Mouse (Mus musculus): Measurements from ENCODE around the gene Sec61b.

The Sec61b gene

DNA sequence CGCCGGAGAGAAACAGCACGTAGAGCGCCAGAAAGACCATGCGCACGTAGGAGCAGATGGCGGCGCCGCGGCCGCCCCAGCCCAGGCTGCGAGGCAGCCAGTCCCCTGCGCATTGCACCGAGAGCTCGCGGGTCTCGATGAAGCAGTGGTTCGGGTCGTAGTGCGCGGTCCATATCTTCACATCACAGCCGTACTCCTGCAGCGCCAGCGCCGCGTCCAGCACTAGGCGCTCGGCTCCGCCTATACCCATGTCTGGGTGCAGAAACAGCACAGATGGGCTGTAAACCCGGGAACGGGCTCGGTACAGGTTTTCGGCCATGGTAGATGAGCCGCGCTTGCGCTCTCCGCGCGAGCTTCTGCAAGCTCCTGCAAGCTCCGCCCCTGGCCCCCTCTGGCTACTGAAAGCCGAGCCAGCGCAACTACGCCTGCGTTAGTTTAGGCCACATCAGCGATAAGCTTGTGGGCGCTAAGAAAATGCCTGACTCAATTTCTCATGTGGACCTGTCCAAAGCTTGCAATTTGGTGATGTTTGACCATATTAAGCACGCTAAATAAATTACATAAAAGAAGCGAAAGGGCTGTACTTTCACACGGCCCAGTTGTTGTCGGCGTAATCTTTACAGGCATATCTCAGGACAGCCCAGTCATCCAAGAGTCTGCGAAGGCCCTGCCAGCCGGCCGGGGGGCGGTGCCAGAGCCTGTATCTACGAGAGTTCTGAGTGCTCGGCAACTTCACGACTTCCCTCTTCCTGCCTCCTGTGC, at the start of gene Sec61b, which contains the start of gene Alg2:
TSS of gene Sec61b (plus strand) at position 691 of the 762 bp plus-strand sequence.
TSS of gene Alg2 (minus strand) at position 366 of the 762 bp plus-strand sequence.
- DNase-seq (ENCODE audit: low spot score in 2 of 2): peak; percentile 97

GRCm38 (mm10) chr4:47425247-47425830, 49.1 kb upstream of the Sec61b start:
- DNase-seq (ENCODE audit: low spot score in 2 of 2): no peak

- no peak for DNase-seq (ENCODE audit: low spot score in 2 of 2)
These were observed 46.9 kb upstream of the Sec61b start for GRCm38 (mm10) chr4:47427606-47428005.

DNA sequence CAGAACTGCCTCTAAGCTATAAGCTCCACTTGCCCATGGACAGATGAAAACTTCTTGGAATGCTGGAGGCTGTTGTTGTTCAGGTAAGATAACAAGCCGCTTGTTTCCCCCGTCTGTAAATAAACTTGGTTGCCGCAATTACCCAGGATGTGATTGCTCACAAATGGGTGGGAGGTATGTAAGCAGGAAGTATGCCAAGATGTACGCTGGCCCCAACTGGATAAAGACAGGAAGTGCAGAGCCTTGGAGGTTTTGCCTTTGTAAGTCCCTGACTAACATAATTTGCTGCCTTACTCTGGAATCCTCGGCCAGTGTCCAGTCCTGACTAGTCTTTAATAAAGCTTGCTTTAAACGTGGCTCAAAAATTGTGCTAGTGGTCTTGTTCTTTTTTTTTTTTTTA, 43.9 kb upstream of the Sec61b start:
- no peak for DNase-seq (ENCODE audit: low spot score in 2 of 2)

DNA sequence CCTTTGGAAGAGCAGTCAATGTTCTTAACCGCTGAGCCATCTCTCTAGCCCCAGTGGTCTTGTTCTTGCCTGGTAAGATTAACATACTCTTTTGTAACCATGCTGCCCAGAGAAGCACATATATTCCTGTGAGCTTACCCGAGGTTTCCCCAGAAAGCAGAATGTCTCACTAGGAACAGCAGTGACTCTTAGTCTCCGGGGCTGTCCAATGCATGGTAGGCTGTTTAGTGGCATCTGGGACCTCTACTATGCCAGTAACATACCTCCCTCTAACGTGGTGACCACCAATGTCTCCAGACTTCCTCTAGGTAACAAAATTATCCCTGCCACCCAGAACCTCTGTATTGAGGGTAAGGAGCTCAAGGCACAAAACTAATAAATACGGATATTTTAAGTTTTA, 43.4 kb upstream of the Sec61b start:
- no peak for DNase-seq (ENCODE audit: low spot score in 2 of 2)

- DNase-seq (ENCODE audit: low spot score in 2 of 2): no peak
These were observed 41.7 kb upstream of the Sec61b start for GRCm38 (mm10) chr4:47432766-47433165.

GRCm38 (mm10) chr4:47435131-47435530, 39.3 kb upstream of the Sec61b start:
- no peak for DNase-seq (ENCODE audit: low spot score in 2 of 2)

DNA sequence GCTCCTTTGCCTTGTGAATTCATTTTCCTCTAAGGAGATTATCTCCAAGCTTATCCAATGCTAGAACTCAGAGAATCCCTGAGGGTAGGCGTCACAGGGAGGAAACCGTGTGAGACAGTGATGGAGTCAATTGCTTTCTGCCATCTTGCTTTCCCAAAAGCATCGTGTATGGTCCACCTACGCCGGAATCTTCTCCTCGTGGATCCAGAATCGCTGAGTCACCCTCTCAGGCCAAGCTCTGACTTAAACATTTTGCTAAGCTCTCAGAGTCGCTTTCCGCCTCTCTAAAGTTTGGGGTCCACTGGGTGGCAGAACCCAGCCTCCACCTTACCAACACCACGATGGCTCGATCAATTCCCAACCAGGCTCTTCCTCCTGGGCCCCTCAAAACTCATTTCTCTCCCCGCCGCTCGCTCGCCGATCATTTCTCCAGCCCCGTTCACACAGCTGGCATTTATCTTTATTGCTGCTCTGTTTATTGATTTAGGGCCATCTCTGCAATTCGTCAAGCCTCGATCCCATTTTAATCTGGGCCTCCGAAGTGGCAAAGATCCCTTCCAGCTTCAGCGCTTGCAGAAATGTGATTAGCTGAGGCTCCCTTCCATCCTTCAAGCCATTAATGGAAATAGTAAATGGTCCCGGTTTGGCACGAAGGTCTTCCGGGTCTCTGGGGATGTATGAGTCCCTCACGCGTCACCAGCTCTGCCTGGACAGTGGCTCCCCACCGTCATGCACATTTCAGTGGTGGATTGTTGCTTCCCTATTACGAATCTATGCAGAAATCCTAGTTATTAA, 38.7 kb upstream of the Sec61b start:
- no peak for DNase-seq (ENCODE audit: low spot score in 2 of 2)

- DNase-seq (ENCODE audit: low spot score in 2 of 2): peak; percentile 83 to 85
These were observed 36.8 kb upstream of the Sec61b start for GRCm38 (mm10) chr4:47437365-47438340.

DNA sequence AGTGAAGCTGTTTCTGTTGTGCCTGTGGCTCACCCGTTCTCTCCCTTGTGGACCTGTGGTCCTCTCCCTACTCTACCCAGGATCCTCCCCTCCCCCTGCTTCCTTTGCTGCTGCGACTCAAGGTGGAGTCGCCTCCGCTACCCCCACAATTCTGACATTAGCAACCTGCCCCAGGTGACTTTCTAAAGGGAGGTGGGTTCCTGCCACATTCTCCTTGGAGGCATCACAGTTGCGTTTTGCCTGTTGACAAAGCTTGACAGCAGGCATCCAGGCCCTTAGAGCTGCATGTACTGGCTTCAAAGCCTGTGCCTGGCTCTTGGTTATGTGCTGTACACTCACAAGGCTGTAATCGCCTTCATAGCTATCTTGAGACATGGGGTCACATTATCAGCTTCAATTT, 35.5 kb upstream of the Sec61b start:
- no peak for DNase-seq (ENCODE audit: low spot score in 2 of 2)

- DNase-seq (ENCODE audit: low spot score in 2 of 2): peak; percentile 18 to 20
These were observed 33.5 kb upstream of the Sec61b start for GRCm38 (mm10) chr4:47440951-47441350.

- DNase-seq (ENCODE audit: low spot score in 2 of 2): no peak
These were observed 25.9 kb upstream of the Sec61b start for GRCm38 (mm10) chr4:47448526-47448925.

- DNase-seq (ENCODE audit: low spot score in 2 of 2): no peak
These were observed 25.3 kb upstream of the Sec61b start for GRCm38 (mm10) chr4:47449116-47449515.

- no peak for DNase-seq (ENCODE audit: low spot score in 2 of 2)
These were observed 24.6 kb upstream of the Sec61b start for GRCm38 (mm10) chr4:47449586-47450522.

DNA sequence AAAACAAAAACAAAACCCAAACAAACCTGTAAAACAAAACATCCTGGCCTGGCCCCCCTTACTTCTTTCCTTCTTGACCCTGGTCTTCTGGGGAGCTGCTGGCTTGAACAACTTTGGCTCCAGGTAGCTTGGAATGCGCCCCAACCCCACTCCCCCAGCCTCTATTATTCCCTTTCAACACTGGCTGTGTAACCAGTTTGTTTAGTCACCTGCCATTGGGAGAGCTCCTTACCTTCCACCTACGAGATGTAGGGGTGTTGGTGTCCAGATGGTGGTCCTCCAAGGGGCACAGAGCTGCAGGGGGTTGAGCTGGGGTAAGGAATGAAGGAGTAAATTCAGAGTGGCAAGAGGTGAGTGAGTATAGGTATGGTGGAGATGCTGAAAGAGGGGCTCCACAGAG, 7.3 kb upstream of the Sec61b start:
- no peak for DNase-seq (ENCODE audit: low spot score in 2 of 2)

DNA sequence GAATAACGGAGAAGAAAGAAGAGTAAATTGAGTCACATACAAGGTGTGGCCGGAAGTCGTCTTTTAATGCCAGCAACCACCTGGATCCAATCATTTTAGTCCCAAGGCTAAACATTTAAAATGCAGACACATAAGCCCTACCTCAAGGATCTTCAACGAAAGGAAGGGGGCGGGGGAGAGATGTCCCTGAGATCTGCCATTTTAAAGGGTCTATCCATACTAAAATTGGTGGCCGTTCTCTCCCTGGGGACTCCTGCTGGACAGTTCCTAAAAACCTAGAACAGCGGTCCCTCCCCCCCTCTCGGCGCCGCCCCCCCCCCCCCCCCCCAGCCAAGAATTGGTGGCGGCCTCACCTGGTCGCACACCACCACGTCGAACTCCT, 881 bp upstream of the Sec61b start:
- no peak for DNase-seq (ENCODE audit: low spot score in 2 of 2)

DNA sequence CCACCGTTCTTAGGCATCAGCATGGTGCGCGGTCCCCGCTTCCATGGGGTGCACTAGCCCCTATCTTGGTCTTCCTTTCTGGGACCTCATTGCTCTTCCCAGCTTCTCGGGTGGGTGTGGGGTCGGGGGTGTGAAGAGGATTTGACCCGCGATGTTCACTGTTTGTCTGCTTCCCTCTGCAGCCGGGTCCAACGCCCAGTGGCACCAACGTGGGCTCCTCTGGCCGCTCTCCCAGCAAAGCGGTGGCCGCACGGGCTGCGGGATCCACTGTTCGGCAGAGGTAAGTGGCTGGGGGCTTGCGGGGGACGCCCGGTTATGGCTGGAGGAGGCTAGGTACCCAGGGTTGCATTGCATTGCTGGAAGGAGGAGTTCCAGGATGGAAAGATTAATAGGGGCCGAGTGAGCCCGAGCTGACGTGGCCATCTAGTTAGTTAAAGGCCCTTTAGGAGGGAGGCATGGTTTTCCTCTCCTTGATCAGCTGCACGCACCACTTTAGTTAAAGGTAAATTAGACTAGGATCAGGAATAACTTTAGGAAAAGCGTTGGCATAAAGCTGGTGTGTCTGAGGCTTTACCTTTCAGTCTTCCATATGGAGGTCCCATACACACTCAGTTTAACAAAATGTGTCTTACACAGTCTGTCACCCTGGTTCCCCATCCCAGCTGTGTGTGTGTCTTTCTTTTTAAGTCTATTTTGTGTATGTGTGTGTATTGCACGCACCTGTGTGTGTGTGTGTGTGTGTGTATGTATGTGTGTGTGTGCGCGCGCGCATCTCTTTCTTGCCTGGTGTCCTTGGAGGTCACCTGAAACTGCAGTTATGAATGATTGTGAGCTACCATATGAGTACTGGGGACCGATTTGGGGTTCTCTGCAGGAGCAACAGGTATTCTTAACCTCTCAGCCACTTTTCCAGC, 529 bp downstream of the Sec61b start:
- DNase-seq (ENCODE audit: low spot score in 2 of 2): no peak

GRCm38 (mm10) chr4:47477539-47477938, 3.1 kb downstream of the Sec61b start:
- DNase-seq (ENCODE audit: low spot score in 2 of 2): no peak

- DNase-seq (ENCODE audit: low spot score in 2 of 2): no peak
These were observed 5.6 kb downstream of the Sec61b start for GRCm38 (mm10) chr4:47480095-47480494.
